Mouse (Mus musculus) layer of hippocampus, postnatal 14 days (tissue): ENCODE measurements around the gene Galnt17. TPM values are rescaled to one million over a fixed set of nuclear protein-coding genes. Genes with fewer than 3 reads are reported as not detected.

ENCODE experiments used
- DNase-seq, 2 experiments: peaks; one replicate each; pipeline ENCODE4 v3.0.0; 2021 to 2022; ENCODE audit warnings: low spot score in 2 of 2, mixed read lengths in 1 of 2
- total RNA-seq, 2 experiments: library from RNA; stranded (reverse); gene quantifications; 2 replicates each; pipeline ENCODE4 v1.2.3; 2021

Galnt17 gene
- total RNA-seq, 2 experiments from 2014 or later: 99.1 to 103 TPM

DNA sequence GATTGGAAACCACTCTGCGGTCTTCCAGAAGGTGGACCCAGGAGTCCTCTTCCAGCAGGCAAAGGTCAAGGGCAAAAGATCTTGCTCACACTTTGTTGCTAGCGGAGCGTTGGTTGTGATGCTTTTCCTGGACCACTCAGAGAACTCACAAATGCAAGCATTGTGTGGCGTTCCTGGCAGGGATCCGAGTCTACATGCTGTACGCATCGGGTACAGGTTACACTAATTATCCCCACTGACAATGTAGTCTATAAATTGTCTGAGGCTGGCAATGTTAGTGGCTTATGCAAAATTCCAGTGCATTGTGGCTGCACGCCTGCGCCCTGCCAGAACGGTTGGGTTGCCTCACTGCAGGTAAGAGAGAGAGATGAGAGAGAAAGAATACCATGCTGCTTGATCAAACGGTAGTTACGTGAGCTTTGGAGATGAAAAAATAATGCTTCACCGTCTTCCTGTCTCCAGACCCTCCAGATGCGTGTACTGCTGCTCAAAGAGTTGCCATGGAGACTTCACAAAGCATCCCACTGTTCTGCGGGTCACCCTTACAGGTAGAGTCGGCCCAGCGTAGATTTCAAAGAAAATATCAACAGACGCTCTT is 285.8 kb downstream of the Galnt17 start:
- no peak for DNase-seq

DNA sequence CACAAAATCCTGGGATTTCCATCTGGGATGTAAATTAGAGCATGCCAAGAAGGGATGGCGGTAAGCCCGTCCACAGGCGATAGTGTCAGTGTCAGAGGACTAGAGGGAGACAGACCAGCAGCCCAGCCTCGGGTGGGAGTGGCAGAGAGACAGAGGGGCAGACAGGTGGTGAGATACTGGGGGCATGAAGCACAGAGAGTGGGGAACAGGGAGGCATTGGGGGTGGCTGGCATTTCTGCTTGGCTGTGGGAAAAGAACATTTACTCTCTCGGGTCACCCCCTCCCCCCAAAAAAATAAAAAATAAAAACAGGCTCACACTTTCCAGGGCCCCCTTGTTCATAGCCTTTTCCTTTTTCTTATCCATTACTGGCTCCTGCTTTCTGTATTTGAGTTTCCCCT is 287.4 kb downstream of the Galnt17 start:
- DNase-seq: peak in 1 of 2 experiments; percentile 52

DNA sequence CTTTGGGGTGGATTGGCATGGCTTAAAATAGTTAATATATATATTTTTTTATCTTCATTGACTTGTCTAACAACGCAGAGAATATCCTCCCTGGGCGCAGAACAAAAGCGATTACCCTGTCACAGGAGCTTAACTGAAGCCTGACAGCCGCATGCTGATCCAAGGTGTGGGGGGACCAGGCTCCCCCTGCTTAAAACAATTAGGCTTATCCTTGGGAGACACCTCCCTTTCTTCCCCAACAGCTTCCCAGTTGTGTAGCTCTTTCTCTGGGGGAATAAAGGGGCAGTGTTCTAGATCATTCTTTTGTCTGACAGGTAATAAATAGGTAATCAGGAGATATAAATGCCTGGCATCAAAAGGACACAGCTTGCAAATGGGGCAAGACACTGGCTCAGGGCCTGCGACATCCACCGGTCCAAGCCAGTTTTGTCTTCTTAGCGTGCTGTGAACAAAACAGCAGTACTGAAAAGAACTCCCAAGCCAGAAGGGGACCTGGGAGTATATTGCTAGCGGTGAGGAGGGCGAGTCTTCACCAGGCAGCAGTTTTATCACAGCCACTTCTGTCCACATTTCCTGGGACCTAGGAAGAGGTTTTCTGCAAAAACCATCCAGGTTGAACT is 288.8 kb downstream of the Galnt17 start:
- DNase-seq: no peak

DNA sequence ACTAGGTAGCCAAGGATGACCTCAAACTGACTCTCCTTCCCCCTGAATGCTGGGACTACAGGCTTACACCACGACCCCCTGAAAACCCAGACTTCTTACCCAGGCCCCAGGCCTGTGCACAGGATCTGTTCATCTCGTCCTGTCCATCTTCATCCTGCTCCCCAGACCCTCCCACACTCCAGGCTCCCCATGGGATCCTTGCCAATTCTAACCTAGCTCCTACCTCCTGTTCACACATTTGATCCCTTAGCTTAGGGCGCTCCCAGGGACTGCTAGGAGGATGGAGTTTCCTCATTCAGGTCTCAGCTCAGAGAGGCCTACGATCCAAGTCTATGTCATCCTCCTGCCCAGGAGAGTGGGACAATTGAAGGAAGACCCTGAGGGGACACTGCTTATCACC is 292.2 kb downstream of the Galnt17 start:
- no peak for DNase-seq

DNA sequence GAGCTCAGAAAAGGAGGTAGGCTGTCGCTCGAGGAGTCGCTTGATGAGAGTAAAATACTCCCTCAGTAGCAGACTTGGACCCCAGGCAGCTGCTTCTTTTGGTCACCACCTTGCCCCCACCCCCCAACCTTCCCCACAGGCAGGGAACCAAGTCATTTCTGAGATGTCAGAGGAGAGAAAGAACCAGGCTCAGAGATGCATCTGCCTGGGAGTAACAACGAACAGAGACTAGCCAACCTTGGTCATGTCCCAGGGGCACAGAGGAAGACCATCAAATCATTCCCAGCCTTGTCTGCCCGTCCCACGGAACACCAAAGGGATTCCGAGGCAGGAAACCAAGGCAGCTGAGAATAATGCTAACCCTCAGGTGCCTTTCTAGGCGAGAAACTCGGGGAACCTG is 293.0 kb downstream of the Galnt17 start:
- no peak for DNase-seq

DNA sequence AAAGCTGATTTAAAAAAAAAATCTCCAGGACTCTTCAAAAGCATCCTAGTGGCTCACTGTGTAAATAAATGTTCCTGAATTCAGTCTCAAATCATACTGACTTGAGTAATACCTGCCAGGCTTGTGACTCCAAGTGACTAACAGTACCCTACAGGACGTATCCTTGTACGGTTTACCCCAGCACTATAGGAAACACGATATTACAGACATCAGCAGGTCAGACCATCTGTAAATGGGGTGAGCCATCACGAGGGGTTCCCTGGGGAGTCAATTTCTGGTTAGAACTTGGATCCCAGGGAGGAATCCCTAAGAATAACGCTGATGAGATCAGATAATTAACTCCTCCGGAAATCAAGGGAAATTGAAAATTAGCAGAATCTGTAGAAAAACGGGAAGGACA is 294.5 kb downstream of the Galnt17 start:
- DNase-seq: no peak

DNA sequence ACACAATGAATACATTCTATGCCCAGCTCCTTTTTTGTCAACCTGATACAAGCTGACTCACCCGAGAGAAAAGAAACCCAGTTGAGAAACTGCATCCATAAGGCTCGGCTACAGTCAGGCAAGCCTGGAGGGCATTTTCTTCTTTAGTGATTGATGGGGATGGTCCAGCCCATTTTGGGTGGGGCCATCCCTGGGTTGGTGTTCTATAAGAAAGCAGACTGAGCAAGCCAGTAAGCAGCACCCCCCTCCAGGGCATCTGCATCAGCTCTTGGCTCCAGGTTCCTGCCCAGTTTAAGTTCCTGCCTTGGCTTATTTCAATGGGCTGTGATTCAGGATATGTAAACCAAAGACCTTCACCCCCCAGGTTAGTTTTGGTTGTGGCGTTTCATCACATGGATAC is 295.2 kb downstream of the Galnt17 start:
- DNase-seq: no peak

DNA sequence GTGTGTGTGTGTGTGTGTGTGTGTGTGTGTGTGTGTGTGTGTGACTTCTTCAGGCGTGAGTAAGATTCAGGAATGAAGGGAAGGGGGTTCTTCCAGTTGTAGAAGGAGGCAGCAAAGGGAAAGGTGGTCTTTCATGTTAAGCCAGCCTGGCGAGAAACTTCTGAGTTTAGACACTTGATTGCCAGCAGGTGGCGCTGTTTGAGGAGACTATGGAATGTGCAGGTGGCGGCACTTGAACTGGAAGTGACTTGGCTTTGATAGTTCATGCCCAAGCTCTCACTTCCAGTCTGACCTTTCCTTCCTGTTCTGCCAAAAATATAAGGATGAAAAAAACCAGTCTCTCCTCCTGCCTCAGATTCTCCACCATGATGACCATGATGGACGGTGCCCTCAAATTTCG is 298.8 kb downstream of the Galnt17 start:
- no peak for DNase-seq

DNA sequence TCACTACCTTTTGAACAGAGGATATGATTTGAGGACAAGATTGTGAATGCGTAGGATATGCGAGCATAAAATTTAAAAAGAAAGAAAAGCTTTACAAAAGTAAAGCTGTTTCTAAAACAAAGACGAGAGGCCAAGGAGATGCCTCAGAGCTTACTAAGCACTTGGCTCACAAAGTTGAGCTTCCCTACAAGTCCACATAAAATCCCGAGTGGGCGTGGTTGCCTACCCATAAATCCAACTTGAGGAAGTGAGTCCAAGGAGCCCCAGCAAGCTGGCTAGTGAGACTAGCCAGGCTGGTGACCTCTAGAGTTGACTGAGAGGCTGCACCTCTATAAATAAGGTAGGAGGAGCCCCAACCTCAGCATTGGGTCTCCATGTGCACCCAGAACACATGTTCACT is 299.8 kb downstream of the Galnt17 start:
- DNase-seq: no peak

DNA sequence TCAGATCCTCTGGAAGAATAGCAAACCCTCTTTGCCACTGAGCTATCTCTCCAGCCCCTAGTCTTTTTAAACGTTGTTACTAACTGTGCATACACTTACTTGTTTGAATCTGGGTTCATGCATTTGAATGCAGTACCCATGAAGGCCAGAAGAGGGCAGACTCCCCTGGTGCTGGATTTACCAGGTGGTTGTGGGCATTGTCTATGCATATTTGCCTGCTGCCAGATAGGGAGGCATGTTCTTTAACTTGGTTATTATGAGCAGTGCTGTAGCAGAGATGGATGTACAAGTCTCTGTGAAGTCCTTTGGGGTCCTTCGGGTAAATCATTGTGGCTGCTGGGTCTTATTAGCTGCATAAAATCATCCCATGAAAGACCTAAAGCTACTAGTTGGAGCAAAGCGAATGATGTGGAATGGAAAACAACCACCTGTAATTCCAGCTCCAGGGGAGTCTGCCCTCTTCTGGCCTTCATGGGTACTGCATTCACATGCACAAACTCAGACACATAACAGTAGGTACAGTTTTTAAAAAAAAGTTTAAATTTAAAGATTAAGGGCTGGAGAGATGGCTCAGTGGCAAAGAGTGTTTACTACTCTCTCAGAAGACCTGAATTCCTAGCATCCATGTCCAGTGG is 300.3 kb downstream of the Galnt17 start:
- peak; percentile 60 to 61 for DNase-seq

DNA sequence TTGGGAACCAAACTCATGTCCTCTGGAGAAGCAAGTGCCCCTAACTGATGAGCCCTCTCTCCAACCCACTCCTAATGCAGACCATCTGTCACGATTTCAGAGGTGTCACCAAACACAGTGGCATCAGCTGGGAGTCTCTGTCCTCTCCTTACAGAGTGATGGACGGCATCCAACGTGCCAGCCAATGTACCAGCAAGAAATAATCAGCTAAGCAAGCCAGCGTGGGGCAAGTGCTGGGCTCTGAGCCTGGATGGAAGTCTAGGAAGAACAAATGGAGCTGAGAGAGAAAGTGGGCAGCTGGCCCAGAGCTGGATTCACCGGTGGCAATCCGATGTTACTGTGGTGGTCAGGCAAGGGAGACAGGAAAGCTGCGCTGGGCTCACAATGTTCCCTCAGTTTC is 301.1 kb downstream of the Galnt17 start:
- DNase-seq: peak; percentile 80 to 92

DNA sequence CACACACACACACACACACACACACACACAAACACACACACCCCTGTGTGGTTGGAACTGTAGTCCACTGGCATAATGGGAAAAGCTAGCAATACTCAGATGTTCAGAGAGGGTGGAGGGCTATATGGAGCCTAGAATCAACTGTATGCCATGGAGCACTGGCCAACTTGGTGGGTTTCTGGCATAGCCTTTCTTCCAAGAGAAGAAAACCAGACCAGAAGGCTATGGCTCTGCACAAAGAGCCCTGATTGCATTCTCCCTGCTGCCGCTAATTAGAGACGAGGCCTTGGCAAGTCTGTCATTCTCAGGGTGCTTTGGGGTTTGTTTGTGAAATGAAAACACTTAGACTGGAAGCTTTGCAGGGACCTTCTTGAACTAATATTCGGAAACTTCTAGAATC is 301.8 kb downstream of the Galnt17 start:
- DNase-seq: peak in 1 of 2 experiments; percentile 81

DNA sequence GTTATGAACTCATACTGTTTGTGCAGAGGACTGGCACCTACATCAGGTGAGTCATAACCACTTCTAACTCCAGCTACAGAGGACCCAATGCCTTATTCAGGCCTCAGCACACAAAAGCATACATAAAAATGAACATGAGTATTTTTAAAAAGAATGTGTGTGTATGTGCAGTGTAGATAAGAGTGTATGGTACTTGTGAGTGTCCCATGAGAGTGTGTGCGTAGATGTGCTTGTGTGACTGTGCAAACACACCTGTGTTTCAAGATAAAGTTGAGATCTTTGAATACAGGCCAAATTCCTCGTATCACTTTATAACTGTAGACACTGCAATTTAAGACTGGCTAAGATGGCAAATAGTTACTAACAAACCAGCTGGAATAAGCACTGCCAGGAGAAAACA is 307.7 kb downstream of the Galnt17 start:
- no peak for DNase-seq

DNA sequence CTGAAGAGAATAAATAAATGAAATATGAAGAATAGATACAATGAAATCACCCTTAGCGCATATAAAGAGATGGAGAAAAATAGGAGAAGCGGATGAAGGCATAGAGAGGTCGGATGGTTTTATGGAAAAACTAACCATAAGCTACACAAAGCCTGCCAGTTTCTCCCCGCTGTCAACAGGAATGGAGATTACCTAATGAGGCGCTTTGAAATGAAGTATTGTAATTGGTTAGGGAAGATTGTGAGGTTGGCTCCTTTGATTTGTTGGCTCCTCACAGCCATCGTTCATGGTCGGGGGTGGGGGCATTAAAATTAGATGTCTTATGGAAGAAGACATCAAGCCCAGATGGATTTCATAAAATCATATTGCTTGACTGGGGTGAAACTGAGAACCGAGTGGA is 329.0 kb downstream of the Galnt17 start:
- DNase-seq: no peak

DNA sequence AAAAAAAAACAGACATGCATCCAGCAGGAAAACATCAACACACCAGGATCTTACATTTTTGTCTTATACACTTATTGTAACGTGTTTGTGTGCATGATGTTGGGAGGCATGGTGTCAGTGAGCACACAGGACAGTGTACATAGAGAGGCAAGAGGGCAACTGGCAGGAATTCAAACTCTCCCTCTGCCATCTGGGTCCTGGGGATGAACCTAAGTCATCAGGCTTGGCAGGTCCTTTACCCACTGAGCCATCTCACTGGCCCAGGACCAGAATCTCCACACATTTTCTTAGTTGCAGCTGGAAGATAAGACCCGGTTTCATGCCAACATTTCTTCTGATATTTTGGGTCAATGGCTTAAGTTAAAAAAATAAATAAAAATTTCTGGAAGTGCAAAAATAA is 329.4 kb downstream of the Galnt17 start:
- DNase-seq: no peak

DNA sequence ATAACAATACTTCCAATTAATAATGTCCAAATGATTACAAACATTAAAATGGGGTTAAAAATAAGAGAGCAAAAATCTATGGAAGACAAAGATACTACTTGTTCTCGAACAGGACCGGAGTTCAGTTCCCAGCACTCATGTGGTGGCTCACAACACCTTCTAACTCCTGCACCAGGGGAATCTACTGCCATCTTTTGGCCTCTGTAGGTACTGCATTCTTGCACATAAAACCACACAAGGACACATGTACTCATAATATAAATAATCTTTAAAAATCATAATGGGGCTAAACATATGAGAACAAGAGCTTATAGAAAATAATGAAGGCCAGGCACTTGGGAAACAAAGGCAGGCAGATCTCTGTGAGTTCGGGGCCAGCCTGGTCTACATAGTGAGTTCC is 330.3 kb downstream of the Galnt17 start:
- DNase-seq: no peak

DNA sequence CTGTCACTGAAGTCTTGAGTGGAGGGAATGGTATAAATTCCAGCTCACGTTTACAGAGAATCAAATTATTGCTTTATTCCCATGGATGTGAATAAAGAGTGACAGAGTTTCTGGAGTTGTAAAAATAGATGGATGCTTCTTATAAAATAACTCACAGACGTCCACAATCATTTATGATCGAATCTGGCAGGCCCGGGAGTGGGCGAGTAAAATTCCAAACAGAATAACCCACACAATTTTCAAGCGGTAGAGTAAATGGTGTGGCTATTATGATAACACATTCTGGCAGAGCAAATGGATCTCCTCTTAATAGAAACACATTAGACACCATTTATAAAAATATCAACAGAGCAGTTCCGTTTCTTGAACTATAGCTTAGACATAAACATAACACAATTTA is 355.9 kb downstream of the Galnt17 start:
- DNase-seq: peak in 1 of 2 experiments; percentile 34

DNA sequence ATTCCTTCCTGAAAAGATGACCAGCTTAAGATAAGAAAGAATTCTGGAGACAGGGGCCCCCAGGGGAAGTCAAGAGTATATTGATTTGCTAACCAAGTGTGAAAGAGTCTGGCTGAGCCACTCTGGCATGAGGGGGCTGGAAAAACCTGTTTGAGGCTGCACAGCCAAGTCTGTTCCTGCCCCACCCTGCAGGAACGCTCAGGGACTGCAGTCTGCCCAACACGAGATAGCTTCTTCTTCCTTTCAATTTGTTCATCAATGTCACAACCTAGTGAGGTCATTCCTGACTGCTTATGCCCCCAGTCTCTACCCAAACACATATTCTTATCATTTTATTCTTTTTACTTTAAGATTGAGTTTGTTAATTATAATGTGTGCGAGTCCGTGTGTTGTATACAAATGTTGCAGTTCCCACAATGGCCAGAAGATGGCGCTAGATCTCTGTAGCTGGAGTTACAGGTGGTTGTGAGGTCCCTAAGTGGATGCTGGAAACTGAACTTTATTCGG is 357.4 kb downstream of the Galnt17 start:
- DNase-seq: no peak

DNA sequence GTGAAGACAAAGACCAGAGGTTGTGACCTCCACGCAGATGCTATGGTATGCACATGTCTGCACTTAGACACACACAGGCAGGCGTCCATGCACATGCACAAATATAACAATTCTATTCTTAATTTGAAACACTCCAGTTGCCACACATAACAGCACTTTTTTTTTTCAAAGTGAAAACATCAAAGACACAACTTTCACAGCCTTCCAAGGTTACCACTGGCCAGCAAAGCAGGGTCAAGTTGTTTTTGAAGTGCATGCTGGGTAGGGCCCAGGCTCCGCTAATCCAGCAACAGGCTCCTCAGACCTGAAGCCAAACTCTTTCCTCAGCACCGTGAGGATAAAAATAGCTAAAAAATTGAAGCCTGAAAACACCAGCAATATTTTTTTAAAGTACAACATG is 357.9 kb downstream of the Galnt17 start:
- no peak for DNase-seq

DNA sequence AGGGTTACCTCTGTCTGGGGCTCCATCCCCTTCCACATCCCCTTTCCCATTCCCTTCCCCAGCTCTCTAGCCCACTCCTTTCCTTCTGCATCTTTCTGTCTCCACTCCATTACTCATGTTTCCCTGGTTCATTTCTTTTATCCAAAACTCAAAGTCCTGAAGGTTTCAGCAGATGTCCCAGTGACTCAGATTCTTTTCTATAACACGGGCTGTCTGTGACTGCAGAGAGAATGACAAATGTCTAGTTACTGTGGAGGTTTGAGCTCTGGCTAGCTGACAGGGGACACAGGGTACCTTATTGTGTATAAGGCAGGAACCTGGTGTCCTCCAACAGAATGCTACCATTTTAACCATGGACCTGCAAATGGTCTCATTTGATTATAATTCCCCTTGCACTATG is 358.6 kb downstream of the Galnt17 start:
- DNase-seq: peak in 1 of 2 experiments; percentile 53

DNA sequence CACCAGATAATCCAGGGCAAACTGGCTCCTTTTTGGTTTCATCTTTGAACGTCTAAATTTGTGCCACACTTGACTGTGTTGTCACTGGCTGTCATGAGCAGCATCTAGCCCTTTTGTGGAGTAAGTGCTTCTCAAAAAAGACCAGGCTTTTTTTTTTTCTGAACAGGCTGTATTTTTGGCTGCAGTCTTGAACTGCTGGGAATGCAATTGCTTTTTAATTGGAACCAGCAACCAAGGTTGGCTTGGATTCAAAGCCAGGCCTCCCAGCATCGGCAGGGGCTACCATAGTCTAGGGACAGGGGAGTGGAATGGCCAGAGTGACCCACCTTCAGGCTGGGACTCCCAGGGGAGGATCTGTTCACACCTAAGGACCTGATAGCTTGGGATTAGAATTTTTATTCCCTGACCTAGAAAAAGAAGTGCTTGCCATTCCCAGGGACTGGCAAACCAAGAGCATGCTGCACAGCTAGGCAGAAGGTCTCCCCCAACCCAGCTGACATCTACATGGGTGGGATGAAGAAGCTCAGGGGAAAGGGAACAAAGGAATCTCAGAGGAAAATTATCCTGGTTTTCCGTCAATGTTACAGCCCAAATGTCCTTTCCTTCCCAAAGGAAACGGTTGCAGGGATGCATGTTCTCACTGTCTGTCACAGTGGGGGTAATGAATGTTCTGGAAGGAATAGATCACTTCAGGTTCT is 369.2 kb downstream of the Galnt17 start:
- DNase-seq: peak; percentile 65 to 82

DNA sequence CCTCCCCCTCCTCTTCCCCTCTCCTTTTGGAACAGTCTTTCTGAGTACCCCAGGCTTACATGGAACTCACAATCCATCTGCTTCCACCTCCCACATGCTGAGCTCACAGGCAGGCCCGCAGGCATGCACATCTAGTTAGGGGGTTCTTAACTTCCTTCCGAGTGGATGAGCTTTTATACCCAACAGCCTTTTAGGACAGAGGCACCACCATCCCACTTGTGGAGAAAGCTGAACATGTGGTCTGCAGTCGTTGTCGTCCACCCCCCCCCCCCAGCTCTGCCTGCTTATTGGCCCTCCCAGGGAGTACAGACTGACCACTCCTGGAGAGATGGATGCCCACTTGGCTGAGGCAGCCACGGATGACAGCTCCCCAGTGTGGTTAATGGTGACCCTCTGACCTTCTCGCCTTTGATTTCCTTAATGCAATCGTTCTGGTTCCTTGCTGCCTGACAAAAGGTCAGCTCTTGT is 370.0 kb downstream of the Galnt17 start:
- peak in 1 of 2 experiments; percentile 59 for DNase-seq
